Mouse (Mus musculus): ENCODE measurements around the gene Lrsam1. TPM values are rescaled to one million over a fixed set of nuclear protein-coding genes. Genes with fewer than 3 reads are reported as not detected.
A peak's percentile ranks its signal among the peaks of the same experiment; 100 is the strongest.
"Not testable (repeated sequence)": the region's sequence is repeated elsewhere in the genome, so short reads cannot be mapped to it uniquely, and the experiment has no call there.

Lrsam1 gene
- 16.2 and 21.1 TPM in 2 replicates for polyA plus RNA-seq (2016; fragmentation: Nextera tagmentation; extraction: Ambion mirVana)

GRCm38 (mm10) chr2:32961192-32961995 is at the start of gene Lrsam1, which contains the start of gene Rpl12:
Gene Lrsam1, minus strand, starts transcription at chr2:32961614.
Gene Rpl12, plus strand, starts transcription at chr2:32961559.
- Histone ChIP-seq H3K27me3 (no peaks in the 10 kb centered on the region), H3K4me1 (peaks cover 46% of the 10 kb centered on the region), H3K4me3 (peak within 1 kb of the TSS; percentile 74), H3K9ac (replicated peaks) (peak within 1 kb of the TSS; percentile 93), H3K36me3 (peaks cover 35% of the 10 kb centered on the region), H3K4me2 (replicated peaks) (peak within 1 kb of the TSS; percentile 78), H3K9me3 (no peaks in the 10 kb centered on the region), H3K27ac (replicated peaks) (peak within 1 kb of the TSS; percentile 75)
- WGBS = 3% methylated on average over 55 of the region's 55 CpGs
- ATAC-seq (ENCODE audit: low FRiP score, low read depth) = peak; percentile 93

GRCm38 (mm10) chr2:33009055-33009454 is 47.6 kb upstream of the Lrsam1 start:
- H3K4me1 ChIP-seq; H3K4me3 ChIP-seq; H3K27me3 ChIP-seq; H3K27ac ChIP-seq (replicated peaks); H3K9me3 ChIP-seq; H3K9ac ChIP-seq (replicated peaks); H3K4me2 ChIP-seq (replicated peaks); ATAC-seq (ENCODE audit: low FRiP score, low read depth); H3K36me3 ChIP-seq: not testable (repeated sequence)
- WGBS = 86% methylated on average over 4 of the region's 4 CpGs

- no peak overlapping the region for H3K9ac ChIP-seq (replicated peaks)
- no peak overlapping the region for H3K27ac ChIP-seq (replicated peaks)
- H3K36me3 ChIP-seq = no peaks in the 10 kb centered on the region
- no peak overlapping the region for H3K4me3 ChIP-seq
- WGBS = 88% methylated on average over 5 of the region's 5 CpGs
- ATAC-seq (ENCODE audit: low FRiP score, low read depth) = no peak
- no peaks in the 10 kb centered on the region for H3K4me1 ChIP-seq
- no peaks in the 10 kb centered on the region for H3K9me3 ChIP-seq
- H3K27me3 ChIP-seq = no peaks in the 10 kb centered on the region
- H3K4me2 ChIP-seq (replicated peaks) = no peak overlapping the region
These were observed 43.6 kb upstream of the Lrsam1 start for GRCm38 (mm10) chr2:33005041-33005440.

DNA sequence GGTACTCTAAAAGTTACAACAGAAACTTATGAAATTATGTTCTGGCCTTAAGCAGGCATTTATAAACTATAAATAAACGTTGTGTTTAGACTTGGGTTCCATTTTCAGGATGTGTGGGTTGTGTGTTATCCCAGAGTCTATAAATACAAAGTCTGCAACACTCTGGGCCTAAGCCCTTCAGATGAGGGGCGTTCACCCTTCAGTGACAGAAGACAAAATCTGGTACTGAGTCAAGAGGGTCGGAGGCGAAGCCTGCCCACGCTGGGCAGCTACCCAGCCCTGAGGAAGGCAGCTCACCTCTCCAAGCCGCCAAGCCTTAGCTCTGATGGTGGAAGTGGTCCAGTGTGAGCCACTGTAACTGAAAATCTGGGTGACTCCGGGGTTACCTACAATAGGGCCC is 40.7 kb upstream of the Lrsam1 start:
- Histone ChIP-seq H3K27ac (replicated peaks) (no peak overlapping the region), H3K4me3 (no peak overlapping the region), H3K9me3 (no peaks in the 10 kb centered on the region), H3K27me3 (no peaks in the 10 kb centered on the region), H3K4me1 (no peaks in the 10 kb centered on the region), H3K36me3 (no peaks in the 10 kb centered on the region), H3K9ac (replicated peaks) (no peak overlapping the region), H3K4me2 (replicated peaks) (no peak overlapping the region)
- ATAC-seq (ENCODE audit: low FRiP score, low read depth) = no peak
- WGBS = 83% methylated on average over 7 of the region's 7 CpGs

DNA sequence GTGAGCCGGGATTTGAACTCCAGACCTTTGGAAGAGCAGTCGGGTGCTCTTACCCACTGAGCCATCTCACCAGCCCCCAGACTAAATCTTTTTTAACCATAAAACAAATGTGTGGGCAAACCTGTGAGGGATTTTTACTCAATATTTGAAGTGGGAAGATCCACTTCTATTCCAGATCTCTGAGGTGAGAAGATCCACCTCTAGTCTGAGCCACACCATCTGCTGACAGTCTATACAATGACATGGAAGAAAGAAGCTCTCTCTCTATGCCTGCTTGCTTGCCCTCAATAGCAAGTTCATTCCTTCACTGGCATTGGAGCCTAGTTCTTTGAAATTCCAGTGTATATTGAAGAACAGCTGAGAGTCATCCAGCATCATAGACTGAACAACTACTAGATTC is 38.3 kb upstream of the Lrsam1 start:
- ATAC-seq (ENCODE audit: low FRiP score, low read depth) = no peak
- 85% methylated on average over 2 of the region's 2 CpGs for WGBS

DNA sequence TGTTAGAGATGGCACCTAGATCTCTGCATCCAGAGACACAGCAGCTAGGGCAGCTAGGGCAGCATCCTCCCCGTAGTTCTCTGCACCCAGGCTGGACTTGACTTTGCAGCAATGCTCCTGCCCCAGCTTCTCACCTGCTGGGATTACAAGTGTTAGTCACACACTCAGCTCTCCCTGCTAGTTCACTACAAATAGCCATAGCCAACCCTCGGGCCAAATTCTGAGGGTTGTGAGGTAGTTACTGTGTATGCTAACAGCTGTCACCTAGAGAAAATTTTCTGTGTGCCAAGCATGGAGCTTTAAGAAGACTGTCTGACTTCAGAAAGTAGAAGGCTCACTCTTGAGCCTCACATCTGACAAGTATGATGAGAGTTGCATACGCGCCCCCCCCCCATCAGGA is 36.4 kb upstream of the Lrsam1 start:
- Histone ChIP-seq H3K9me3 (no peaks in the 10 kb centered on the region), H3K4me3 (no peak overlapping the region), H3K4me1 (no peaks in the 10 kb centered on the region), H3K27me3 (no peaks in the 10 kb centered on the region), H3K27ac (replicated peaks) (no peak overlapping the region), H3K9ac (replicated peaks) (no peak overlapping the region), H3K36me3 (no peaks in the 10 kb centered on the region), H3K4me2 (replicated peaks) (no peak overlapping the region)
- ATAC-seq (ENCODE audit: low FRiP score, low read depth) = no peak
- WGBS = 85% methylated on average over 4 of the region's 4 CpGs

More for the DNA sequence above, 38.3 kb upstream of the Lrsam1 start:
- no peaks in the 10 kb centered on the region for H3K27me3 ChIP-seq
- H3K9ac ChIP-seq (replicated peaks) = no peak overlapping the region
- no peaks in the 10 kb centered on the region for H3K36me3 ChIP-seq
- H3K4me3 ChIP-seq = no peak overlapping the region
- no peak overlapping the region for H3K27ac ChIP-seq (replicated peaks)
- no peaks in the 10 kb centered on the region for H3K4me1 ChIP-seq
- no peaks in the 10 kb centered on the region for H3K9me3 ChIP-seq
- H3K4me2 ChIP-seq (replicated peaks) = no peak overlapping the region

GRCm38 (mm10) chr2:32997081-32997480 is 35.7 kb upstream of the Lrsam1 start:
- no peaks in the 10 kb centered on the region for H3K36me3 ChIP-seq
- 72% methylated on average over 6 of the region's 6 CpGs for WGBS
- no peaks in the 10 kb centered on the region for H3K4me1 ChIP-seq
- H3K9ac ChIP-seq (replicated peaks) = no peak overlapping the region
- H3K27me3 ChIP-seq = no peaks in the 10 kb centered on the region
- no peak overlapping the region for H3K27ac ChIP-seq (replicated peaks)
- H3K9me3 ChIP-seq = no peaks in the 10 kb centered on the region
- H3K4me3 ChIP-seq = no peak overlapping the region
- no peak overlapping the region for H3K4me2 ChIP-seq (replicated peaks)
- no peak for ATAC-seq (ENCODE audit: low FRiP score, low read depth)

DNA sequence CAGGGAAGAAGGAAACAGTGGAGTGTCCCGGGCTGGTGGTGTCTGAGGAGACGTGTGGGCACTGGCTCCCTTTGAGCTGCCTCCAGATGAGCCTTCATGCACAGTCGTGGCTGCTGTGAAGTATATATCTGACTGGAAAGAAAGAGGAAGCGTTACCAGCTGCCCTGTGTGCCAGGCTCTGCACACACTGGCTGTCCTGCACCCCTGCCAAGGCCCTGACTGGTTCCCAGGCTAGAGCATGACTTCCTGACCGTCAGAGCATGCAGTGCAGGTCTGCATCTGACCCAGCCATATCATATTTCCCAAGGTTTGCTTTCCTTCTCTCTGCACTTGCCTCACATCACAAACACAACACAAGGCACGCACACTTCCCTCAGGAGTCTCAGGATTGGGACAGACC is 30.7 kb upstream of the Lrsam1 start:
- H3K4me2 ChIP-seq (replicated peaks) = no peak overlapping the region
- H3K27ac ChIP-seq (replicated peaks) = no peak overlapping the region
- WGBS = 74% methylated on average over 6 of the region's 6 CpGs
- no peak overlapping the region for H3K9ac ChIP-seq (replicated peaks)
- no peak for ATAC-seq (ENCODE audit: low FRiP score, low read depth)
- no peaks in the 10 kb centered on the region for H3K4me1 ChIP-seq
- H3K36me3 ChIP-seq = no peaks in the 10 kb centered on the region
- H3K4me3 ChIP-seq = no peak overlapping the region
- no peaks in the 10 kb centered on the region for H3K9me3 ChIP-seq
- H3K27me3 ChIP-seq = no peaks in the 10 kb centered on the region

DNA sequence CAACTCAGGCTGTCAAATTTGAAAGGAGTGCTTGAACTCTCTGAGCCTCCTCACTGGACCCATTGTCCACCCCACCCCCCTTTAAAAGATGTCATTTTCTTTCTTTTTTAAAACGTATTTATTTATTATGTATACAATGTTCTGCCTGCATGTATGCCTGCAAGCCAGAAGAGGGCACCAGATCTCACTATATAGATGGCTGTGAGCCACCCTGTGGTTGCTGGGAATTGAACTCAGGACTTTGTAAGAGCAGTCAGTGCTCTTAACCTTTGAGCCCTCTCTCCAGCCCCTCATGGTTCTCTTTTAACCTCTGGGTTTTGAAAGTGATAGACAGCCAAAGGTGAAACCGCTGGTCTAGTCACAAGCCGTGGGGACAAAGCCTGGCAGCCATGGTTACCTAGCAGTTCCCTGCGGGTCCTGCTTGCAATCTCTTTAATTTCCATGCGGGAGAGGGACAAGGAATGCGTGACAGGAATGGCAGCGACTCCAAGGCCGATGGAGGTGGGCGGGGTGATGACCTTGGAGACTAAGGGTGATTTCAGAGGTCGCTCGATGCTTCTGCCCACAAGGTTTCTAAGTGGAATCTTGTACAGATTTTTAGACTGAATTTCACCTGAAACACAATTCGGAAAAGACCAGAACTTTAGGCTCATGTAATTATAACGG is 28.9 kb upstream of the Lrsam1 start:
- WGBS = 57% methylated on average over 13 of the region's 13 CpGs
- Histone ChIP-seq H3K9ac (replicated peaks) (no peak overlapping the region), H3K4me2 (replicated peaks) (no peak overlapping the region), H3K4me1 (no peaks in the 10 kb centered on the region), H3K9me3 (no peaks in the 10 kb centered on the region), H3K36me3 (no peaks in the 10 kb centered on the region), H3K27me3 (no peaks in the 10 kb centered on the region), H3K27ac (replicated peaks) (no peak overlapping the region), H3K4me3 (no peak overlapping the region)
- ATAC-seq (ENCODE audit: low FRiP score, low read depth) = no peak

- WGBS = 85% methylated on average over 3 of the region's 3 CpGs
- Histone ChIP-seq H3K27me3 (no peaks in the 10 kb centered on the region), H3K4me1 (no peaks in the 10 kb centered on the region), H3K4me2 (replicated peaks) (no peak overlapping the region), H3K4me3 (no peak overlapping the region), H3K9ac (replicated peaks) (0 out of 2 replicates have a peak overlapping the region, but pooled peaks have one; percentile 21), H3K27ac (replicated peaks) (no peak overlapping the region), H3K36me3 (no peaks in the 10 kb centered on the region), H3K9me3 (no peaks in the 10 kb centered on the region)
- ATAC-seq (ENCODE audit: low FRiP score, low read depth) = no peak
These were observed 28.0 kb upstream of the Lrsam1 start for GRCm38 (mm10) chr2:32989376-32989775.

GRCm38 (mm10) chr2:32985844-32986243 is 24.4 kb upstream of the Lrsam1 start:
- Histone ChIP-seq H3K4me1 (peaks cover 11% of the 10 kb centered on the region), H3K4me2 (replicated peaks) (no peak overlapping the region), H3K9me3 (no peaks in the 10 kb centered on the region), H3K36me3 (no peaks in the 10 kb centered on the region), H3K27ac (replicated peaks) (no peak overlapping the region), H3K4me3 (no peak overlapping the region), H3K27me3 (no peaks in the 10 kb centered on the region), H3K9ac (replicated peaks) (no peak overlapping the region)
- no peak for ATAC-seq (ENCODE audit: low FRiP score, low read depth)
- WGBS = 66% methylated on average over 8 of the region's 8 CpGs

DNA sequence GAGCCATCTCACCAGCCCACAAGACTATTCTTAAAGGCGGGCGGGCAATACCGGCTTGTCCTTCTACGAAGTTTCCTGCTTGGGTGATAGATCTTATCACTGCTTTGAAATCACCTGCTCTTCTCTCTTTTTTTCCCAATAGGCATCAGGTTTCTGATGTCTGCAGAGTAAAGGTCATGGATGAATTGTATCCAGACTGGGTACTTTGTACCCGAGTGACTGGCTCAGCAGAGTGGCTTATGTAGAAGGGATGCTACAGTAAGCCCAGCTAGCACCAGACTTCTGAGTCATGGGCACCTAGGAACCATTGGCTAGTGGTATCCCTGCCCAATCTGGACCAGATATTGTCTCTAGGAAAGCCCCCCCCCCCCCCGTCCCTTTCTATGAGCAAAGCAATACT is 22.2 kb upstream of the Lrsam1 start:
- Histone ChIP-seq H3K4me2 (replicated peaks) (no peak overlapping the region), H3K4me3 (no peak overlapping the region), H3K4me1 (peaks cover 13% of the 10 kb centered on the region), H3K27ac (replicated peaks) (no peak overlapping the region), H3K27me3 (no peaks in the 10 kb centered on the region), H3K36me3 (no peaks in the 10 kb centered on the region), H3K9ac (replicated peaks) (no peak overlapping the region), H3K9me3 (no peaks in the 10 kb centered on the region)
- WGBS = 61% methylated on average over 6 of the region's 6 CpGs
- no peak for ATAC-seq (ENCODE audit: low FRiP score, low read depth)
